16 mouse cellular contexts compared by ENCODE assay signal in the genomic region with DNA sequence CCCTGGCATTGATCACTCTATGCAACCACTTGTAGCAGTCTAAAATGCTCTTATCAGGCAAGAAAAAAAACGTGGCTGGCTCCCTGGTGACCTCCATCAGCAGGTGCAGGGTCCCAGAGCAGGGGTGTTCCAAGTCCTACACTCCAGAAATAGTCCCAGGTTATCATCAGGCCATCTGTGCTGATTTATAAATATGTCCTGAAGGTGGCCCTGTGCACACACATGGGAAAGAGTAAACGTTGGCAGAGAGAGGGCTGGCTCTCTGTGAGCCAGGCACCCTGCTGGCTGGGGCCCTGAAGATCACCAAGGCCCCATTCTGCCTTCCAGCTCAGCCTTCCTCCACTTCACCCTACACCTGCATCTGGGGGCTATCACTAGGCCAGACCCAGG. TPM values are rescaled to one million over a fixed set of nuclear protein-coding genes. Genes with fewer than 3 reads are reported as not detected.
DNase-seq lines count a peak whose midpoint lies in the region; ATAC-seq lines count a peak whose summit lies in the region.
"Had no signal": no experiment of that assay in that cellular context is flagged by ENCODE, and none has a peak within 500 bp of the region (broad histone marks: within the 10 kb centered on the region; RNA-seq: fewer than 3 reads in every experiment).

No protein-coding gene starts in this region.

- H3K4me1 ChIP-seq in heart, embryonic 10.5 days, result peaks cover 25% of the 10 kb centered on the region
- peaks cover 17% of the 10 kb centered on the region for H3K4me1 ChIP-seq in kidney, embryonic 16.5 days (ENCODE audit: insufficient read depth, low read length)
- peaks cover 7% of the 10 kb centered on the region; the same call in 1 of the 2 replicates for H3K4me1 ChIP-seq in intestine, embryonic 14.5 days (replicated peaks; ENCODE audit: control insufficient read depth, insufficient read depth, low read length)
- H3K4me1 ChIP-seq: midbrain, embryonic 15.5 days had no signal

- H3K27ac ChIP-seq in heart, embryonic 10.5 days, result peak overlapping the region; percentile 50; the same call in 1 of the 2 replicates
- H3K27ac ChIP-seq in kidney, embryonic 16.5 days (ENCODE audit: low read length), result peak overlapping the region; percentile 81
- no peak overlapping the region for H3K27ac ChIP-seq in intestine, embryonic 14.5 days (ENCODE audit: low read depth)
- H3K27ac ChIP-seq: limb, embryonic 12.5 days; midbrain, embryonic 15.5 days had no signal

- no peaks in the 10 kb centered on the region for H3K9me3 ChIP-seq in heart, embryonic 10.5 days
- no peaks in the 10 kb centered on the region for H3K9me3 ChIP-seq in kidney, embryonic 16.5 days (ENCODE audit: low read length)
- H3K9me3 ChIP-seq in intestine, embryonic 14.5 days (ENCODE audit: control insufficient read depth, low read length), result no peaks in the 10 kb centered on the region
- H3K9me3 ChIP-seq: limb, embryonic 12.5 days; midbrain, embryonic 15.5 days had no signal

- no peaks in the 10 kb centered on the region for H3K36me3 ChIP-seq in heart, embryonic 10.5 days
- no peaks in the 10 kb centered on the region for H3K36me3 ChIP-seq in kidney, embryonic 16.5 days (ENCODE audit: insufficient read depth, low read length)
- H3K36me3 ChIP-seq in intestine, embryonic 14.5 days (ENCODE audit: control insufficient read depth, insufficient read depth, low read length), result no peaks in the 10 kb centered on the region
- H3K36me3 ChIP-seq: limb, embryonic 12.5 days; midbrain, embryonic 15.5 days had no signal

- H3K9ac ChIP-seq in kidney, embryonic 16.5 days (replicated peaks; ENCODE audit: low read length), result no peak overlapping the region
- no peak overlapping the region for H3K9ac ChIP-seq in intestine, embryonic 14.5 days (ENCODE audit: low read length)
- H3K9ac ChIP-seq: limb, embryonic 12.5 days; midbrain, embryonic 15.5 days had no signal

- no peak overlapping the region for H3K4me3 ChIP-seq in heart, embryonic 10.5 days
- no peak overlapping the region for H3K4me3 ChIP-seq in kidney, embryonic 16.5 days (ENCODE audit: low read length)
- no peak overlapping the region for H3K4me3 ChIP-seq in intestine, embryonic 14.5 days (ENCODE audit: low read depth, low read length)
- H3K4me3 ChIP-seq: erythroblast, embryonic 14.5 days; limb, embryonic 12.5 days; midbrain, embryonic 15.5 days had no signal

- 17% methylated on average over 2 of the region's 2 CpGs for WGBS in heart, embryonic 10.5 days
- WGBS in kidney, embryonic 16.5 days, result 23% methylated on average over 2 of the region's 2 CpGs
- 6% methylated on average over 2 of the region's 2 CpGs for WGBS in intestine, embryonic 14.5 days

- no peak overlapping the region for H3K4me2 ChIP-seq in kidney, embryonic 16.5 days (replicated peaks; ENCODE audit: low read depth, low read length)
- H3K4me2 ChIP-seq in intestine, embryonic 14.5 days (ENCODE audit: low read length), result no peak overlapping the region
- H3K4me2 ChIP-seq: limb, embryonic 12.5 days; midbrain, embryonic 15.5 days had no signal

- no peaks in the 10 kb centered on the region for H3K27me3 ChIP-seq in heart, embryonic 10.5 days (ENCODE audit: insufficient read depth, poor library complexity, severe bottlenecking)
- H3K27me3 ChIP-seq in kidney, embryonic 16.5 days (ENCODE audit: insufficient read depth, low read length), result no peaks in the 10 kb centered on the region
- H3K27me3 ChIP-seq in intestine, embryonic 14.5 days (replicated peaks; ENCODE audit: control insufficient read depth, insufficient read depth, low read length), result no peaks in the 10 kb centered on the region
- H3K27me3 ChIP-seq: limb, embryonic 12.5 days; midbrain, embryonic 15.5 days had no signal

- DNase-seq in heart, embryonic 10.5 days (ENCODE audit: low spot score), result no peak
- DNase-seq in heart, adult 8-10 months (ENCODE audit: low spot score), result no peak
- DNase-seq in kidney, adult 18-20 months, result no peak
- DNase-seq in intestine, embryonic 14.5 days (ENCODE audit: low spot score), result no peak
- DNase-seq in kidney, postnatal 36 days, result peak; percentile 13 to 19
- DNase-seq in ovary, postnatal 36 days (ENCODE audit: low spot score), result no peak
- no peak for DNase-seq in ovary, postnatal 10 days (ENCODE audit: low spot score)
- DNase-seq: adrenal gland, adult 8-10 months; heart, adult 11 months; retina, postnatal 1 day had no signal

- ATAC-seq in kidney, embryonic 16.5 days (ENCODE audit: low FRiP score, low TSS enrichment), result peak; percentile 13; the same call in 1 of the 2 replicates
- peak; percentile 30; the same call in 1 of the 2 replicates for ATAC-seq in intestine, embryonic 14.5 days (replicated peaks; ENCODE audit: low FRiP score, low TSS enrichment, low read depth)
- ATAC-seq: inflammation-experienced regulatory T-cells, adult 6 months; midbrain, embryonic 15.5 days had no signal

RNA-seq across cellular contexts. Expression of a gene that starts 18.4 kb away (rescaled TPM):
- not detected in 2 replicates for polyA plus RNA-seq in heart, embryonic 10.5 days (2016; fragmentation: Nextera tagmentation; extraction: Ambion mirVana)
- not detected for total RNA-seq in heart, adult 8-10 months (2022)
- polyA plus RNA-seq in kidney, embryonic 16.5 days (2015; fragmentation: Nextera tagmentation; extraction: Ambion mirVana), result 0.42 and 0.73 TPM in 2 replicates
- polyA plus RNA-seq in intestine, embryonic 14.5 days (2014; fragmentation: Nextera tagmentation; extraction: Ambion mirVana), result 1.3 and 1.4 TPM in 2 replicates
- polyA plus RNA-seq: erythroblast, embryonic 14.5 days; inflammation-experienced regulatory T-cells, adult 6 months; limb, embryonic 12.5 days had no signal

RNA-seq across cellular contexts. Expression of a gene that starts 28.0 kb away (rescaled TPM):
- polyA plus RNA-seq in heart, embryonic 10.5 days (2016; fragmentation: Nextera tagmentation; extraction: Ambion mirVana), result not detected in 2 replicates
- total RNA-seq in heart, adult 8-10 months (2022), result not detected
- polyA plus RNA-seq in kidney, embryonic 16.5 days (2015; fragmentation: Nextera tagmentation; extraction: Ambion mirVana), result 0.21 and 0.22 TPM in 2 replicates
- polyA plus RNA-seq in intestine, embryonic 14.5 days (2014; fragmentation: Nextera tagmentation; extraction: Ambion mirVana), result 0.18 TPM in 1 of 2 replicates, not detected in the other
- polyA plus RNA-seq: erythroblast, embryonic 14.5 days; inflammation-experienced regulatory T-cells, adult 6 months; neural tube, embryonic 11.5 days had no signal

RNA-seq across cellular contexts. Expression of a gene that starts 48.8 kb away (rescaled TPM):
- 17.5 and 22.5 TPM in 2 replicates for polyA plus RNA-seq in heart, embryonic 10.5 days (2016; fragmentation: Nextera tagmentation; extraction: Ambion mirVana)
- total RNA-seq in heart, adult 8-10 months (2022), result 1 to 10 TPM; 6.3 to 8.5 (median 7.1) TPM
- 78.9 and 83.5 TPM in 2 replicates for polyA plus RNA-seq in kidney, embryonic 16.5 days (2015; fragmentation: Nextera tagmentation; extraction: Ambion mirVana)
- polyA plus RNA-seq in intestine, embryonic 14.5 days (2014; fragmentation: Nextera tagmentation; extraction: Ambion mirVana), result 12.4 and 17.6 TPM in 2 replicates

Comparison
In these comparisons a context has a peak if more than half of its experiments do, and no peak if none do; other contexts are left out.
1. DNase-seq: peak in kidney, postnatal 36 days (2 of 2); none in heart, embryonic 10.5 days (single experiment), heart, adult 8-10 months (single experiment), kidney, adult 18-20 months (single experiment), intestine, embryonic 14.5 days (single experiment), ovary, postnatal 36 days (single experiment) and ovary, postnatal 10 days (single experiment).